Mouse (Mus musculus) embryonic facial prominence, embryonic 13.5 days (tissue): Measurements from ENCODE around the gene Cldn19. TPM values are rescaled to one million over a fixed set of nuclear protein-coding genes. Genes with fewer than 3 reads are reported as not detected.

Source experiments
- polyA plus RNA-seq: library from polyadenylated mRNA; unstranded; fragments of >200 nt; fragmentation: Nextera tagmentation; extraction: Ambion mirVana; gene quantifications from 2 replicates; pipeline ENCODE4 v1.2.1, GENCODE M21; 2015

The Cldn19 gene
- polyA plus RNA-seq, 1 experiment from 2014 or later: 0.24 TPM

Other genes starting within 250 kb of the Cldn19 start
- 116 and 123 TPM in 2 replicates for gene Slc2a1, start 146.7 kb upstream of the Cldn19 start, polyA plus RNA-seq
- 7.3 and 8.5 TPM in 2 replicates for gene Zfp691, start 81.2 kb upstream of the Cldn19 start, polyA plus RNA-seq
- 2.6 and 5.4 TPM in 2 replicates for gene Ermap, start 65.4 kb upstream of the Cldn19 start, polyA plus RNA-seq
- gene Svbp, start 60.1 kb upstream of the Cldn19 start, polyA plus RNA-seq: 199 and 212 TPM in 2 replicates
- gene Tmem269, start 37.2 kb upstream of the Cldn19 start, polyA plus RNA-seq: not detected in 2 replicates
- gene AU022252, start 22.7 kb upstream of the Cldn19 start, polyA plus RNA-seq: 33.0 and 40.7 TPM in 2 replicates
- 58.0 and 64.9 TPM in 2 replicates for gene P3h1, start 22.5 kb upstream of the Cldn19 start, polyA plus RNA-seq
- gene Ybx1, start 39.2 kb downstream of the Cldn19 start, polyA plus RNA-seq: 680 and 805 TPM in 2 replicates
- 103 and 125 TPM in 2 replicates for gene Ppih, start 65.1 kb downstream of the Cldn19 start, polyA plus RNA-seq
- 5.0 and 6.4 TPM in 2 replicates for gene Ccdc30, start 160.1 kb downstream of the Cldn19 start, polyA plus RNA-seq
- 28.3 and 32.2 TPM in 2 replicates for gene Ppcs, start 167.0 kb downstream of the Cldn19 start, polyA plus RNA-seq
- gene Zmynd12, start 167.4 kb downstream of the Cldn19 start, polyA plus RNA-seq: 0.63 TPM in 1 of 2 replicates, not detected in the other
- gene Rimkla, start 237.2 kb downstream of the Cldn19 start, polyA plus RNA-seq: 0.61 and 1.2 TPM in 2 replicates